Mouse (Mus musculus): ENCODE results near the gene Pprc1.

- TF ChIP-seq CTCF (IDR thresholded peaks at IDR 0.05; ENCODE audit: extremely low read depth, insufficient read length, insufficient replicate concordance, low read depth, low read length), result no peak
- TF ChIP-seq POLR2A (IDR thresholded peaks at IDR 0.05; ENCODE audit: low read depth, low read length), result no peak
Measured at GRCm38 (mm10) chr19:46114617-46115016, 69.9 kb downstream of the Pprc1 start.
